Mouse (Mus musculus) thymus, adult 2 months (tissue): ENCODE data around the gene Nme9. TPM values are rescaled to one million over a fixed set of nuclear protein-coding genes. Genes with fewer than 3 reads are reported as not detected.
A peak's percentile ranks its signal among the peaks of the same experiment; 100 is the strongest.

ENCODE experiments used
- DNase-seq: peaks from one replicate; pipeline ENCODE4 v3.0.0; 2021
- H3K27ac ChIP-seq: fragments of 200-500 bp; 2 replicates; pipeline ENCODE4 v1.5.1; 2012; ENCODE audit warnings: low read length, control low read depth; ENCODE audit not compliant: control insufficient read depth, insufficient read depth
- H3K27me3 ChIP-seq: fragments of 200-500 bp; 2 replicates; pipeline ENCODE4 v1.6.1; 2012; ENCODE audit warnings: mild to moderate bottlenecking, low read length, moderate library complexity, mixed read lengths; ENCODE audit not compliant: control insufficient read depth, insufficient read depth
- H3K36me3 ChIP-seq: fragments of 200-500 bp; 2 replicates; pipeline ENCODE4 v1.6.1; 2012; ENCODE audit warnings: mild to moderate bottlenecking, low read length, moderate library complexity; ENCODE audit not compliant: control insufficient read depth, insufficient read depth
- H3K4me1 ChIP-seq: fragments of 200-500 bp; replicated peaks from 2 replicates; pipeline ENCODE4 v1.6.1; 2012; ENCODE audit warnings: low read length; ENCODE audit not compliant: control insufficient read depth, insufficient read depth
- H3K4me3 ChIP-seq: fragments of 200-500 bp; 2 replicates; pipeline ENCODE4 v1.5.1; 2012; ENCODE audit warnings: mild to moderate bottlenecking, low read length, control low read depth, moderate library complexity; ENCODE audit not compliant: control insufficient read depth, insufficient read depth
- CTCF ChIP-seq: fragments of 200-500 bp; IDR thresholded peaks from 2 replicates; pipeline ENCODE4 v1.5.1; 2012; ENCODE audit warnings: mild to moderate bottlenecking, control low read depth, low read length, moderate library complexity, borderline replicate concordance; ENCODE audit not compliant: control insufficient read depth, poor library complexity, insufficient read depth; ENCODE audit errors: extremely low read depth
- POLR2A ChIP-seq: fragments of 200-500 bp; IDR thresholded peaks from 2 replicates; pipeline ENCODE4 v1.6.1; 2012; ENCODE audit warnings: mild to moderate bottlenecking, low read length, control low read depth, moderate library complexity; ENCODE audit not compliant: control insufficient read depth, poor library complexity, insufficient read depth; ENCODE audit errors: extremely low read depth
- WGBS: fragments of 180-500 bp; shearing (Covaris S2); methylation state at CpG from one replicate; pipeline ENCODE4 v1.1.7; 2018; 5-methylcytosine and 5-hydroxymethylcytosine counted together
- polyA plus RNA-seq: library from polyadenylated mRNA; depleted of rRNA; stranded (reverse); fragments of >200 nt; gene quantifications from 2 replicates; pipeline ENCODE4 v1.2.3, GENCODE M21; 2012

Nme9 gene
- polyA plus RNA-seq, 1 experiment: 0.43 TPM

- 35% methylated on average over 8 of the region's 8 CpGs for WGBS
- Histone ChIP-seq H3K4me3 (no peak overlapping the region), H3K36me3 (no peaks in the 10 kb centered on the region), H3K27me3 (no peaks in the 10 kb centered on the region), H3K27ac (no peak overlapping the region), H3K4me1 (no peaks in the 10 kb centered on the region)
- peak; percentile 9 for DNase-seq
- no peak for TF ChIP-seq POLR2A
- TF ChIP-seq CTCF: no peak
Observed at GRCm38 (mm10) chr9:99444590-99445178, 6.6 kb upstream of the Nme9 start.

- no peaks in the 10 kb centered on the region for H3K36me3 ChIP-seq
- TF ChIP-seq CTCF (no peak), POLR2A (no peak)
- no peak for DNase-seq
- no peak overlapping the region for H3K27ac ChIP-seq
- H3K4me3 ChIP-seq: no peak overlapping the region
- no peaks in the 10 kb centered on the region for H3K4me1 ChIP-seq
- H3K27me3 ChIP-seq: no peaks in the 10 kb centered on the region
Observed at GRCm38 (mm10) chr9:99446259-99446658, 5.0 kb upstream of the Nme9 start.

- WGBS: 83% methylated on average over 3 of the region's 3 CpGs
- no peak for TF ChIP-seq POLR2A
- TF ChIP-seq CTCF: no peak
- H3K27me3 ChIP-seq: no peaks in the 10 kb centered on the region; the same call in 1 of the 2 replicates
- no peaks in the 10 kb centered on the region for H3K4me1 ChIP-seq
- H3K4me3 ChIP-seq: no peak overlapping the region
- no peak for DNase-seq
- H3K36me3 ChIP-seq: no peaks in the 10 kb centered on the region
- H3K27ac ChIP-seq: no peak overlapping the region
Observed at GRCm38 (mm10) chr9:99447323-99447722, 4.0 kb upstream of the Nme9 start.

GRCm38 (mm10) chr9:99449886-99450647 is 1.2 kb upstream of the Nme9 start:
- Histone ChIP-seq H3K27ac (no peak overlapping the region), H3K36me3 (no peaks in the 10 kb centered on the region), H3K27me3 (no peaks in the 10 kb centered on the region; the same call in 1 of the 2 replicates), H3K4me3 (no peak overlapping the region), H3K4me1 (no peaks in the 10 kb centered on the region)
- WGBS: 37% methylated on average over 9 of the region's 9 CpGs
- DNase-seq: peak; percentile 14
- no peak for TF ChIP-seq CTCF
- TF ChIP-seq POLR2A: no peak

GRCm38 (mm10) chr9:99454211-99454610 is 2.9 kb downstream of the Nme9 start:
- Histone ChIP-seq H3K27ac (no peak overlapping the region), H3K27me3 (no peaks in the 10 kb centered on the region; the same call in 1 of the 2 replicates), H3K4me3 (no peak overlapping the region), H3K36me3 (no peaks in the 10 kb centered on the region), H3K4me1 (no peaks in the 10 kb centered on the region)
- WGBS: 78% methylated on average over 4 of the region's 4 CpGs
- TF ChIP-seq POLR2A (no peak), CTCF (no peak)
- no peak for DNase-seq

GRCm38 (mm10) chr9:99458529-99459208 is 7.4 kb downstream of the Nme9 start:
- Histone ChIP-seq H3K27ac (no peak overlapping the region), H3K4me1 (no peaks in the 10 kb centered on the region), H3K36me3 (no peaks in the 10 kb centered on the region), H3K27me3 (no peaks in the 10 kb centered on the region), H3K4me3 (no peak overlapping the region)
- TF ChIP-seq POLR2A: no peak
- peak; percentile 42; the same call in 1 of the 2 replicates for TF ChIP-seq CTCF
- 35% methylated on average over 12 of the region's 12 CpGs for WGBS
- peak; percentile 58 for DNase-seq
